Mouse (Mus musculus) left cerebral cortex, adult 9 months (tissue): ENCODE measurements around the gene Gm21679.
"Not testable (repeated sequence)": the region's sequence is repeated elsewhere in the genome, so short reads cannot be mapped to it uniquely, and the experiment has no call there.

Source experiments
- DNase-seq, 2 experiments: peaks; one replicate each; pipeline ENCODE4 v3.0.0; 2022; ENCODE audit warnings: low spot score in 2 of 2

Gene Gm21679

GRCm38 (mm10) chrY:29683270-29683669 is at the start of gene Gm21679:
Gm21679 (minus strand) TSS chrY:29683370.
- DNase-seq, result not testable (repeated sequence)
